Mouse (Mus musculus) right cerebral cortex, postnatal 25 days (tissue): ENCODE data around the gene Junb.

Experiments
- DNase-seq: peaks from one replicate; pipeline ENCODE4 v3.0.0; 2022

Gene Junb

DNA sequence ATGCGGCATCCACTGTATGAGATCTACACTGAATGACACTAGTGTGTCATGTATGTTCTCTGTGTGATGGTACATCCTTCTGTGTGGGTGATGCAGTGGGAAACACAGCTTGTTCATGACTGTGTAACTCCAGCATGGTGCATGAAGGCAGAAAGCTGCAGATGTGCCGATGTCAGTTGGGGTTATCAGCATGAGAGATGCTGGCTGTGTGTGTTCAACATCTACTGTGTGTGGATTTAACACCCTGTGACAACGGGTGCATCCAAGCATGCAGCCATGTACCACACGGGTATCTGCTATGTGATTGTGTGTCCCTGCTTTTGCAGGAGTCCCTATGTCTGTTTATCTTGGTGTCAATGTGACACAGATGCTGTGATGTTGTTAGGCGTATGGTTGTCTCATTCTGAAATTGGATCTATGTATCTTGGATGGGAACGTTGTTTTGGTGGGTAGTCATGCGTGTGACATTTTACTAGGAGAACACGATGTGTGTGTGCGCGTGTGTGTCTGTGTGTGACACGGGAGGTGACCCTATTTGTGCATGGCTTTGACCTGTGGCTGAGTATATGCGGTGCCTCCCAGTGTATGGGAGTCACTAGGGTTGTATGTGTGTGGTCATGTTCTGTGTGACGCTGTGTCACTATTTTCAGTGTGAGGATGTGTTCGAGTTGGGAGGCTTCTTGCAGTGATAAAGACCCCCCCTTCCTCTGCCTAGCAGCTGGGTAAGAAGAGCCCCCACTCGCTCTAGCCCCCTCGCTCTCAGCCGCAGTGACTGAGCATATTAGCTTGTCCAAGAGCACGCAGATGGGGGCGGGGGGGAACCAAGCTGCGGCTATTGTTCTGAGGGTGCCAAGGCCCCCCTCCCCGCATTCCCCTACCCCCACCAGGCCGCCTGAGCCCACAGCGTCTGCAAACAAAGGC, 42.2 kb downstream of the Junb start:
- DNase-seq = no peak

DNA sequence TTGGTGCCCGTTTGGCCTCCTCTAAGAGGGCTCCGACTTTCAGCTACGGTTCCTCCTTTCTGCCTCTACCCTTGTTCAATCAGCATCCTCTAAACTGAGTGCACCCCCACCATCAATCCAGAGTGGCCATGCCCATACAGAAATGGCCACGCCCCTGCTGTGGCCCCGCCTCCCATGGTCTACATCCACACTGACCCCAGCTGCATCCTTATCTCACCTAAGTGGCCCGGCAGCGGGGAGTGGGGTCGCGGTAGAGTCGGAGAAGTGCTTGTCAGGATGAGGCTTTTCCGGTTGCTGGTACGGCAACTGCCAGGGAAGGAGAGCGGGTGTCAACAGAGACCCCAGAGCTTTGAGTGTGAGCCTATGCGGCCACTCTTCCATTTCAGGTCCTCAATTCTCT, 43.0 kb downstream of the Junb start:
- no peak for DNase-seq

- peak; percentile 59 for DNase-seq
These were observed 43.7 kb downstream of the Junb start for GRCm38 (mm10) chr8:84934860-84935259.

DNA sequence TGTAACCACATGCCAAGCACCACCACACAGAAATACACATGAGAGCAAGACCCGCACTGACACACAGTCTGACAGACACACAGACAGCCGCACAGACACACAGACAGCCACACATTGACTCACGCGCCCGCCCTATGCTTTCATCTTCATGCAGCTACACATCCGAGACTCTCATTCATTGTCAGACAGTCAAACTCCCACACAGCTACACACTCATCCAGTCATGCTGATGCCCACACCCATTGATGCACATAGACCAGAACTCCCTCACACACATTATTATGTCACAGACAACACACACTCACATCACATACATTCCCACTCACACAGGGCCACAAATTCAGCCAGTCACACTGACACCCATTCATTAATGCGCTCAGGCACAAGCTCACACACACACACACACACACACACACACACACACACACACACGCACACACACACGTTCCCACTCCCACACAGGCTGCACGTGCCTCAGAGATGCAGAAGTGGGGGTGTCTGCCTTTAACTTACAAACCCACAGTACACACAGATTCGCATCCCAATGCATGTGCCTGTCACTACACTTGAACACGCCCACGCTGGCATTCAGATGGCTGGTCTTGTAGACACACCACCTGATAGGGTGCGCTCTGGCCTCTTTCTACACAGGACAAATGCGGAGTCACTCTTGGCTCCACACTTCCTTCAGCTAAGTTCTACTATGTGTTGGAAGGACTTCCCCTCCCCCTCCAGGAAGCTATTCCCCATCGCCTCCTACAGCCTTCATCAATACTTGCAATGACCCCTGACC, 44.6 kb downstream of the Junb start:
- DNase-seq = no peak

- no peak for DNase-seq
These were observed 47.9 kb downstream of the Junb start for GRCm38 (mm10) chr8:84930582-84930981.

GRCm38 (mm10) chr8:84928456-84929306, 49.8 kb downstream of the Junb start:
- peak; percentile 62 for DNase-seq

DNA sequence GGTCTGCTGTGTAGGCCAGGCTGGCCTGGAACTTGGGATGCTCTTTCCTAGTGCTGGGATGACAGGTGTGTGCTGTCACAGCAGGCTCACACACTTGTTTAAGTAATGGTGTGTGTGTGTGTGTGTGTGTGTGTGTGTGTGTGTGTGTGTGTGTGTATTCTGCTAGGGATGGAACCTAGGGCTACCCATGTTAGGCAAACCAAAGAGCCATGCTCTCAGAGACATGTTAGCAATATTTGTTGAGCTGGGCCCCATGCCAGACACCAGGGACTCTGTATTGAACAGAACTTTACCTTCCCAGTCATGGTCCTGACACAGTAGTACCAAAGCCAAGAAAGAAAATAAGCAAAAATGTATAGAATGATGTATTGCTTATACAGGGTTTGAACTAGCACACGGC, 51.0 kb downstream of the Junb start:
- DNase-seq = no peak

- no peak for DNase-seq
These were observed 53.0 kb downstream of the Junb start for GRCm38 (mm10) chr8:84925557-84925956.
